Mouse (Mus musculus) urinary bladder, postnatal 25 days (tissue): ENCODE data around the gene Zfyve28.

Experiments
- DNase-seq: peaks from one replicate; pipeline ENCODE4 v3.0.0; 2022; ENCODE audit warnings: low spot score

The Zfyve28 gene

DNA sequence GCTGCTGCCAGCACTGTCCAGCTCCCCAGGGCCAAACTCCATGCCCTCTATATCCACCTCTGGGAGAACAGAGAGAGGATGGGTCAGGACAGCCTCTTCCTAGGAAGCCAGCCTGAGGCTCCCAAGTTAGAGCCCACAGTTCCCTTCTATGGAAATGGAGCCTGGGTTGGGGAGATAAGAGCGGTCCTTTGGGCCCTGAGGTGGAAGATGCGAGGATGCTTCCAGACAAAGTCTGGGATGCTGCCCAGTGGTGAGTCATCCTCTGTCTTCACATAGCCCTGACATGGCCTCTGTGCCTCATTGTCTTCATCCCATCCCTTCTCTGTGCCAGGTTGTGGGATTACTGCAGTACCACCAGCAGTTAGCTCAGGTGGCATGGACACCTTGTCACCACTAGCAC lies 111.2 kb downstream of the Zfyve28 start:
- DNase-seq: peak; percentile 3

DNA sequence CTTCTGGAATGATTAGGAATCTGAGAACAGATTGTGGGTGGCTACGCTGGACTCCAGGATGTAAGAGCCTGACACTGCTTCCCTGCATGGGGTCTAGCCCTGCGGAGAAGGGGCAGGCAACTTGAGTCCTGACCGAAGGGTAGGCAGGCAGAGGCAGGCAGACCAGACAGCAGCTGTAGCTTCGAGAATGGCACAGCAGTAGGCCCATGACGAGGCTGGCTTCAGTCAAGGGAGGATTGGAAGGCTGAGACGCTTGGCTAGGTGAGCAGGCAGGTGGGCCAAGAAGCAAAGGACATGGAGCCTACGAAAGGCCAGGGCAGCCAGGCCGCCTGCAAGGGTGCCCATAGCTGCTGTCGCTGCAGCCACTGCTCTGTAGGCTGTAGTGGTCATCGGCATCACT lies 111.6 kb downstream of the Zfyve28 start:
- DNase-seq: peak; percentile 2

DNA sequence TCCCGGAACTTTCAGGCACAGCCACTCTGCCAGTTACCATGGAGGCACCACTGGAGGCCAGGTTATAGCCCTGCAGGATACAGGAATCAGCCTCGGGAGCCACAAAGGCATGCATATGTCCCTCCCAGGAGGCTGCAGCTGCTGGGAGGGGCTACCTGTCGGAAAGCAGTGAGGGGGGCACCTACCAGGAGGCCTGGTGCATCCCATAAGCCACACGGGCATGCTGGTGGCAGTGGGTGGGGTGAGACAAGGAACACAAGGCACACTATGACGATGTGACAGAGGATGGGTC lies 112.9 kb downstream of the Zfyve28 start:
- DNase-seq: no peak

DNA sequence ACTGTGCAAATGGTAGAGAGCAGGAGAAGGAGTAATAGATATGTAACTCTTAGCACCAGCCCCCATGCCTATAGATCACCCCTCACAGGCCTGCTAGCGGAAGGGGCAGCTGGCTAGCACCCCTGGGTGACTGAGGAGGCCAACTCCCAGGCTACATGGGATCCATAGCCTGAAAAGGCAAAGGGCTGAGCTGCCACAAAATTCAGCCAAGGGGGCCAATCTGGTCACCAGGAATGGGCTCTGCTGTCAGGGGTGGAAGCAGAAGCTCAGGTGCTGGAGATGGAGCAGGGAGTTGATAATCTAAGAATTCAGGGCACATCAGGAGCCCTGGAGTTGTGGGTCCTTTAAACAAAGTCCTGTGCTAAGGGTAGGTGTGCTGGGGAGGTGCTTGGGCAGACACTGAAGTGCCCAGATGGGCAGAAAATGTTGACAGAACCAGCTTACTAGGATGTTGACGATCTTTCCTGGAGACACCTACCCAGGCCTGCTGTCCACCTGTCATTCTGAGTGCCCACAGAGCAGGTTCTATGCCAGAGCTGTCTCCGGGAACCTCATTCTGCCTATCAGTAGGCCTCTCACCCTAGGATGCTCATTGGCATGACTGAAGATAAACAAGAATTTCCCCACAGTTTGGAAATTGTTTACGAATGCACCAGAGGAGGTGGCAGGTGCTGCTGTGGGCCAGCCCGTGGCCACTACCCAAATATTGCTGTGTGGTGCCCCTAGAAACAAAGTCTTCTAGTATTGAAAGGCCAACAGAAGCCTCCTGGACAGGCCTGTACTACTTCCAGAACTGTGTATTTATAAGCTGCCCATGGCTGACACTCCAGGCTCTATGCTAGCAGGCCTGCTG lies 113.5 kb downstream of the Zfyve28 start:
- DNase-seq: no peak

DNA sequence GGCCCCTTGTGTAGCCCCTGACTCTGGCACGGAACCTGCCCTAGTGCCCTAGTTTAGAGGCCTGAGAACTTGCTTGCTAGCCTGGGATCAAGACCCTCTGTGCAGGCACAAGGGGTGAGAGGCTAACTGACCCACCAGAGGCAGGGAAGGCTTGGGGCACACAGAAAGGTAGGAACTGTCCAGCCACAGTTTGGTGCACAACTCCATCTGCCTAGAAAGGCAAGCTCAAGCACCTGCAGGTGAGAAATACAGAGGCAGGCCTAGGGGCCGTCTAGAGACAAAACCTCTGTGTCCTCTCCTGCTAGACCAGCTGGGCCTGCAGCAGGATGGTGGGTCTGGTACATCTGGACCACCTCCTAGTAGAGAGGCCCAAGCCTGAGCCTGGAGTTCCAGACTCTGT lies 114.2 kb downstream of the Zfyve28 start:
- DNase-seq: no peak

DNA sequence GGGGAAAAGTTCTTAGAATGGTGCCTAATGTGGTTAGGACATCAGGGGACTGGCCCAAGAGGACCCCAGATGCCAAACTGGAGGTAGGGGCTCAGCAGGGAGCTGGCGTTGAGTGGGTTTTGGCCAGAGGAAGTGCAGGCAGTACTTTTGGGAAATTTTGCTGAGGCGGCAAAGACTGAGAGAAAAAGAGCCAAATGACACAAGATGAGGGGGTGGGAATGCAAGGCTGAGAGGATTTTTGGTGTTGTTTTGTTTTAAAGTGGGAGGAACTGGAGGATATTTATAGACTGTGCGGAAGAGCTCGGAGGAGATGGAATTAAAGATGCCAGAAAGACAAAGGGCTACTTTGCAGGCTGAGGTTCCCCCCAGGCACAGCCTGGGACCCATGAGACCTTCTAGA lies 117.5 kb downstream of the Zfyve28 start:
- DNase-seq: no peak

DNA sequence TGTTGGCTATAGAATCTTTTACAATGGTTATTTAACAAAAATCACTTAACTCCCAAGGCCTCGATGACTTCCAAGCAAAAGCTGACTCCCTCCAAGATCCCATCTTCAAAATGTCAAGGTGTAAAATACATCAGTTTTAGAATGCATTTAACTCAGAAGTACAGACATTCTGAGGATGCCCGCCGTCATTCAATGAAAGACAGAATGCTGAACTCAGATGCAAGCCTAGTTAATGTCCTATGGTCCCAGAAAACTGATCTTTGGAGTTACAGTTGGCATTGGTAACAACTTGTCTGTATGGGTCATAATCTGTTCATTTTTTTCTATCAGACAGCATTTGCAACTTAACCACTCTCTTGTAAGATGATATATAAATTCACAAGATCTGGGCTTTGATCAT lies 118.3 kb downstream of the Zfyve28 start:
- no peak for DNase-seq

DNA sequence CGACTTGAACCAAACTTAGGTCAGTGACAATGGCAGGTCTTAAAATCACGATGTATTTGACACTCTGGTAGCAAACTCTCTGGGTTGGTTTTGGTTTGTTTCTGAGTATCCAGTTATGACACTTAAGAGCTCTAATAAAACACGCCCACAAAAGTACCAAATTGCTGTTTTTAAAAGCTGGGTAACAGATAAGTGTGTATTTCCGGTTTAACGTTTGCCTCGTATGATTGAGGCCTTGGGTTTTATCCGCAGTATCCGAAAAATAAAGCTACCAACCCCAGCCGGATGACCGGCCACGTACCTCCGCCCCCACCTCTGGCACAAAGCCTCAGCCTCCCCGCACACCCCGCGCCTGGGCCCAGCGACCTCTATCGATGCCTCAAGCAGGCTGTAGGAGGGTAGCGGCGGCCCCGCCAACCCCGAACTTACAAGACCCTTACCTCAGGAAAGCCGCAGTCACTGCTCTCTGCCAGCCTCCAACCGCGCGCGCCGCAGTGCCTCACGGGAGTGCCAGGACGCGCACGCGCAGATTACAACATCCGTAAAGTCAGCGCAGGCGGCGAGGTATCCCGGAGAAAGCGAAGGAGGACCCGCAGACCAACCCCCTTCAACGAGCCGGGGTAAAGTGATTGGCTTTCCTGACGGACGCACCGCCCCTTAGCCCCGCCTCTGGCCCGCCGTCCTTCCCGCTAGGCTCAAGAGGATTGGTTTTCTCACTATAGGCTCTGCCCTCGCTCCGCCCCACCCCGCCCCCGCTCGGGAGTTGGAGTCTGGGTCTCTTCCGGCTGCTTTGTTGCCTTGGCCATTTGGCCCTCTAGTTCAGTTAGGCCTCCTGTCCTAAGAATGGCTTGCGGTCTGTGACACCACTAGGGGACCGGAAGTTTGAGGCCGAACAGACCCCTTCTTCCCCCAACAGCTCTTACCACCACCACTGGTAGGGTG lies 119.0 kb downstream of the Zfyve28 start, which contains the start of the genes Poln and Haus3:
Poln (minus strand) TSS at position 499 of the 942 bp plus-strand sequence.
Haus3 (minus strand) TSS at position 578 of the 942 bp plus-strand sequence.
- DNase-seq: peak; percentile 92

DNA sequence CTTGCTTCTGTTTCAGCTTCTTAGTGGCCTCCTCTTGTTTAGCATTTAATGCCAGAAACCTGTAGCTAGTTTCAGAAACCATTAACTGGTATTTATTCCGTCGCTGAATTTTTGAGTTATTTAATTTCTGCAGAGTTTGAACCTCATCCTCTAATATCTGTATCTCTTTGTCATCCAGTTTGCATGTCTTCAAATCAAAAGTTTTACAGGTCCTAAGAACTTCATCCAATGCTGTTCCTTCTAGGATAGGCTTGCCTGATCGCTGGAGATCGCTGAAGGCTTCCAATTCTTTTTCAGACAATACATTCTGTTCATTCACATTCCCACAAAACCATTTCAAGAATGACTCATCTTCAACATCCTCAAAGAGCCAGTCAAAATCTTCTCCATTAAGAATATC lies 120.4 kb downstream of the Zfyve28 start:
- DNase-seq: no peak

DNA sequence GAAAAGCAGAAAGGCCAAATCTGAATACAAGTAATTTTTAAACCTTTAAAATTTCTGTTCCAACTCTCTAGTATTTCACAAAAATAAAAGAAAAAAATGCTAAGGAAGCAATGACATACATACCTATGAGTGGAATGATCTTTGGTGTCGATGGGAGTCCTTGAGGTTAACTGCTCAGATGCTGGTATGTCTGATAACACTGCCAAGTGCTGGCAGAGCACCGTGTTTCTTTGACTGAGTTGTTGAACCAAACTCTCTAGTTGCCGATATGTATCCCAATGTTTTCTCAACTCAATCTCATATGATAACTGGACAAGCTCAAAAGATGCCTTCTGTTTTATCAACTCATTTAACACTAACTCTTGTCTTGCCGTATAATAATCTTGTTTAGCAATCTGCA lies 122.5 kb downstream of the Zfyve28 start:
- DNase-seq: no peak

DNA sequence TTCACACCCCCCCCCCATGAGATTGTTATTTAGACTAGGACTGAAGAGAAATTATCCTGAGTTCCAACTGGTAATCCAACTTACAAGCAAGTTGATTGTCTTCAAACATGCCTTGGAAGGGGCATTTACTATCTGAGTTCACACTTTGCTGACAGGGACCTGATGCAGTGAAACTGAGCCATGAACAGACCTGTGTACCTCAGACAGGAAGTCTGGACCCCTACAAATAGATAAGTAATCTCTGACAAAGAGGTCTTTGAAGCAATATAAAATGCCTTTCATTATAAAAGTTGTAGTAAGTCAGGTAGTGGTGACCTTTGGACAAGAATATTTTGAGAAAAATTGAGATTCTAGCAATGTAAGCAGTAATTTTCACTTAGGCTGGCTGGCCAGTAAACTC lies 139.8 kb downstream of the Zfyve28 start:
- no peak for DNase-seq

DNA sequence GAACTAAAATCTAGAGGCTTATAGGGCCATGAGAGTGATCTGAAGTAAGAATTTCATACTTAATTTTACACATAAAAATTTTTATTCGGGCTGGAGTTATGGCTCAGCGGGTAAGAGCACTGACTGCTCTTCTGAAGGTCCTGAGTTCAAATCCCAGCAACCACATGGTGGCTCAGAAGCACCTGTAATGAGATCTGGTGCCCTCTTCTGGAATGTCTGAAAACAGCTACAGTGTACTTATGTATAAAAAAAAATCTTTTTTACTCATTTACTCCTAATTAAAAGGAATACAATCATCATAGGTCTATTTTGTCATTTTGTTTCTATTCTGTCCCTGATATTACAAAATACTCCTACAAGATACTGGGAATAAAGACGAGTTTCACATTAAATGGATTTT lies 140.7 kb downstream of the Zfyve28 start:
- DNase-seq: no peak
